Mouse (Mus musculus): ENCODE measurements around the gene Klhl32. TPM values are rescaled to one million over a fixed set of nuclear protein-coding genes. Genes with fewer than 3 reads are reported as not detected.
"Not testable (repeated sequence)": the region's sequence is repeated elsewhere in the genome, so short reads cannot be mapped to it uniquely, and the experiment has no call there.

Klhl32 gene
- total RNA-seq, 4 experiments from 2014 or later, result 5.4 to 10.4 (median 7.4) TPM

GRCm38 (mm10) chr4:24793726-24794345, 57.1 kb downstream of the Klhl32 start:
- DNase-seq, result no peak

- DNase-seq, result no peak
These were observed 58.4 kb downstream of the Klhl32 start for GRCm38 (mm10) chr4:24792416-24792981.

- DNase-seq, result no peak
These were observed 61.6 kb downstream of the Klhl32 start for GRCm38 (mm10) chr4:24789331-24789730.

- DNase-seq, result no peak
These were observed 65.0 kb downstream of the Klhl32 start for GRCm38 (mm10) chr4:24785757-24786532.

- no peak for DNase-seq
These were observed 85.0 kb downstream of the Klhl32 start for GRCm38 (mm10) chr4:24765919-24766318.

GRCm38 (mm10) chr4:24765469-24765868, 85.5 kb downstream of the Klhl32 start:
- DNase-seq, result no peak

GRCm38 (mm10) chr4:24764558-24764957, 86.4 kb downstream of the Klhl32 start:
- DNase-seq, result no peak

- DNase-seq, result no peak
These were observed 87.5 kb downstream of the Klhl32 start for GRCm38 (mm10) chr4:24763451-24763850.

GRCm38 (mm10) chr4:24758954-24759353, 92.0 kb downstream of the Klhl32 start:
- no peak for DNase-seq

GRCm38 (mm10) chr4:24752517-24753208, 98.3 kb downstream of the Klhl32 start:
- no peak for DNase-seq

GRCm38 (mm10) chr4:24737080-24737479, 113.8 kb downstream of the Klhl32 start:
- no peak for DNase-seq

- DNase-seq, result peak; percentile 14
These were observed 130.1 kb downstream of the Klhl32 start for GRCm38 (mm10) chr4:24720834-24721233.

- DNase-seq, result no peak
These were observed 135.4 kb downstream of the Klhl32 start for GRCm38 (mm10) chr4:24715559-24715958.

- DNase-seq, result no peak
These were observed 136.6 kb downstream of the Klhl32 start for GRCm38 (mm10) chr4:24714367-24714766.

- DNase-seq, result no peak
These were observed 152.3 kb downstream of the Klhl32 start for GRCm38 (mm10) chr4:24698528-24699117.

GRCm38 (mm10) chr4:24680080-24680479, 170.8 kb downstream of the Klhl32 start:
- DNase-seq, result no peak

- no peak for DNase-seq
These were observed 180.9 kb downstream of the Klhl32 start for GRCm38 (mm10) chr4:24670007-24670406.

- no peak for DNase-seq
These were observed 191.7 kb downstream of the Klhl32 start for GRCm38 (mm10) chr4:24659218-24659617.

GRCm38 (mm10) chr4:24644735-24645134, 206.2 kb downstream of the Klhl32 start:
- not testable (repeated sequence) for DNase-seq

GRCm38 (mm10) chr4:24642306-24642705, 208.6 kb downstream of the Klhl32 start:
- DNase-seq, result no peak

GRCm38 (mm10) chr4:24631177-24631911, 219.6 kb downstream of the Klhl32 start:
- DNase-seq, result no peak

- DNase-seq, result no peak
These were observed 220.5 kb downstream of the Klhl32 start for GRCm38 (mm10) chr4:24630430-24630829.
